In genomic region chr1:132659604-132660003, GRCm38 (mm10) we compare ENCODE assay signal across 13 mouse cellular contexts.
DNase-seq lines count a peak whose midpoint lies in the region; ATAC-seq lines count a peak whose summit lies in the region.
"Had no signal": no experiment of that assay in that cellular context is flagged by ENCODE, and none has a peak within 500 bp of the region (broad histone marks: within the 10 kb centered on the region; RNA-seq: fewer than 3 reads in every experiment).

No protein-coding gene starts in this region.

- 12% methylated on average over 3 of the region's 3 CpGs for WGBS in hindbrain, embryonic 11.5 days
- 28% methylated on average over 3 of the region's 3 CpGs for WGBS in midbrain, embryonic 13.5 days
- 21% methylated on average over 3 of the region's 3 CpGs for WGBS in kidney, embryonic 15.5 days
- 9% methylated on average over 3 of the region's 3 CpGs for WGBS in intestine, embryonic 16.5 days

- no peaks in the 10 kb centered on the region for H3K27me3 ChIP-seq in hindbrain, embryonic 11.5 days (ENCODE audit: control insufficient read depth, insufficient read depth, low read length)
- no peaks in the 10 kb centered on the region for H3K27me3 ChIP-seq in midbrain, embryonic 13.5 days
- H3K27me3 ChIP-seq in kidney, embryonic 15.5 days: no peaks in the 10 kb centered on the region; the same call in 1 of the 2 replicates
- H3K27me3 ChIP-seq in intestine, embryonic 16.5 days (replicated peaks; ENCODE audit: control insufficient read depth, insufficient read depth, low read length): no peaks in the 10 kb centered on the region
- H3K27me3 ChIP-seq: embryonic facial prominence, embryonic 13.5 days had no signal

- ATAC-seq in hindbrain, embryonic 11.5 days (ENCODE audit: low FRiP score): no peak
- peak; percentile 40; the same call in 1 of the 2 replicates for ATAC-seq in midbrain, embryonic 13.5 days
- ATAC-seq in kidney, embryonic 15.5 days (replicated peaks; ENCODE audit: low FRiP score): no peak
- no peak for ATAC-seq in intestine, embryonic 16.5 days

- no peaks in the 10 kb centered on the region; the same call in 1 of the 2 replicates for H3K4me1 ChIP-seq in hindbrain, embryonic 11.5 days (replicated peaks; ENCODE audit: control insufficient read depth, insufficient read depth, low read length)
- peaks cover 53% of the 10 kb centered on the region for H3K4me1 ChIP-seq in midbrain, embryonic 13.5 days (replicated peaks)
- 0 out of 2 replicates have a peak, but pooled peaks cover 2% of the 10 kb centered on the region for H3K4me1 ChIP-seq in kidney, embryonic 15.5 days
- H3K4me1 ChIP-seq in intestine, embryonic 16.5 days (ENCODE audit: control insufficient read depth, insufficient read depth, low read length): no peaks in the 10 kb centered on the region
- H3K4me1 ChIP-seq: embryonic facial prominence, embryonic 13.5 days; megakaryocyte, embryonic 14.5 days had no signal

- H3K9me3 ChIP-seq in hindbrain, embryonic 11.5 days (ENCODE audit: control insufficient read depth, low read length): no peaks in the 10 kb centered on the region
- H3K9me3 ChIP-seq in midbrain, embryonic 13.5 days: no peaks in the 10 kb centered on the region
- H3K9me3 ChIP-seq in kidney, embryonic 15.5 days (replicated peaks): no peaks in the 10 kb centered on the region
- H3K9me3 ChIP-seq in intestine, embryonic 16.5 days (ENCODE audit: control insufficient read depth, low read length): no peaks in the 10 kb centered on the region
- H3K9me3 ChIP-seq: embryonic facial prominence, embryonic 13.5 days had no signal

- H3K27ac ChIP-seq in hindbrain, embryonic 11.5 days (ENCODE audit: low read depth, low read length): peak overlapping the region; percentile 87
- H3K27ac ChIP-seq in midbrain, embryonic 13.5 days: peak overlapping the region; percentile 91
- H3K27ac ChIP-seq in kidney, embryonic 15.5 days: no peak overlapping the region
- no peak overlapping the region for H3K27ac ChIP-seq in intestine, embryonic 16.5 days (ENCODE audit: low read length)
- H3K27ac ChIP-seq: embryonic facial prominence, embryonic 13.5 days; liver, embryonic 14.5 days had no signal

- no peak overlapping the region for H3K4me2 ChIP-seq in hindbrain, embryonic 11.5 days (replicated peaks; ENCODE audit: low read depth, low read length)
- H3K4me2 ChIP-seq in midbrain, embryonic 13.5 days (replicated peaks): 0 out of 2 replicates have a peak overlapping the region, but pooled peaks have one; percentile 0
- no peak overlapping the region for H3K4me2 ChIP-seq in kidney, embryonic 15.5 days
- H3K4me2 ChIP-seq in intestine, embryonic 16.5 days (ENCODE audit: low read depth, low read length): no peak overlapping the region
- H3K4me2 ChIP-seq: embryonic facial prominence, embryonic 13.5 days had no signal

- no peak overlapping the region for H3K4me3 ChIP-seq in hindbrain, embryonic 11.5 days (ENCODE audit: low read depth, low read length)
- no peak overlapping the region for H3K4me3 ChIP-seq in midbrain, embryonic 13.5 days (replicated peaks)
- H3K4me3 ChIP-seq in kidney, embryonic 15.5 days (replicated peaks): no peak overlapping the region
- no peak overlapping the region for H3K4me3 ChIP-seq in intestine, embryonic 16.5 days (ENCODE audit: low read length)
- H3K4me3 ChIP-seq: embryonic facial prominence, embryonic 13.5 days; megakaryocyte, embryonic 14.5 days had no signal

- H3K9ac ChIP-seq in hindbrain, embryonic 11.5 days (ENCODE audit: low read depth, low read length): no peak overlapping the region
- H3K9ac ChIP-seq in midbrain, embryonic 13.5 days (replicated peaks): peak overlapping the region; percentile 44; the same call in 1 of the 2 replicates
- H3K9ac ChIP-seq in kidney, embryonic 15.5 days: no peak overlapping the region
- H3K9ac ChIP-seq in intestine, embryonic 16.5 days (ENCODE audit: low read depth, low read length): no peak overlapping the region
- H3K9ac ChIP-seq: embryonic facial prominence, embryonic 13.5 days; liver, embryonic 14.5 days had no signal

- no peaks in the 10 kb centered on the region for H3K36me3 ChIP-seq in hindbrain, embryonic 11.5 days (ENCODE audit: control insufficient read depth, insufficient read depth, low read length)
- H3K36me3 ChIP-seq in midbrain, embryonic 13.5 days: peaks cover 6% of the 10 kb centered on the region; the same call in 1 of the 2 replicates
- no peaks in the 10 kb centered on the region for H3K36me3 ChIP-seq in kidney, embryonic 15.5 days
- H3K36me3 ChIP-seq in intestine, embryonic 16.5 days (ENCODE audit: control insufficient read depth, insufficient read depth, low read length): no peaks in the 10 kb centered on the region
- H3K36me3 ChIP-seq: embryonic facial prominence, embryonic 13.5 days had no signal

- DNase-seq in right cerebral cortex, adult 2 months (ENCODE audit: low spot score in 2 of 2): peak; percentile 52 to 59
- no peak for DNase-seq in right cerebral cortex, postnatal 14 days
- DNase-seq in hindbrain, embryonic 11.5 days (ENCODE audit: low spot score): no peak
- DNase-seq in cerebellum, postnatal 25 days: no peak
- DNase-seq: gastrocnemius, postnatal 36 days; kidney, postnatal 36 days; thymus, adult 18-20 months had no signal

Comparison
In these comparisons a context has a peak if more than half of its experiments do, and no peak if none do; other contexts are left out.
1. DNase-seq: peak in right cerebral cortex, adult 2 months (2 of 2); none in right cerebral cortex, postnatal 14 days (single experiment), hindbrain, embryonic 11.5 days (single experiment) and cerebellum, postnatal 25 days (0 of 2).
2. H3K27ac ChIP-seq: peak in hindbrain, embryonic 11.5 days (single experiment) and midbrain, embryonic 13.5 days (single experiment); none in kidney, embryonic 15.5 days (single experiment) and intestine, embryonic 16.5 days (single experiment).